Mouse (Mus musculus) liver, embryonic 15.5 days (tissue): ENCODE measurements around the gene Abhd17c. TPM values are rescaled to one million over a fixed set of nuclear protein-coding genes. Genes with fewer than 3 reads are reported as not detected.
"Not testable (repeated sequence)": the region's sequence is repeated elsewhere in the genome, so short reads cannot be mapped to it uniquely, and the experiment has no call there.

ENCODE experiments used
- ATAC-seq: fragments of 200-750 bp; cut with Nextera tagmentation; 2 replicates; pipeline ENCODE4 v1.8.0; 2017; ENCODE audit warnings: moderate number of reproducible peaks, mild to moderate bottlenecking, moderate library complexity; ENCODE audit not compliant: insufficient read depth
- H3K27ac ChIP-seq: fragments of 300-500 bp; sonication (generic); replicated peaks from 2 replicates; pipeline ENCODE4 v1.5.1; 2015; ENCODE audit warnings: mild to moderate bottlenecking, inconsistent platforms
- H3K27me3 ChIP-seq: fragments of 300-500 bp; sonication (generic); 2 replicates; pipeline ENCODE4 v1.6.1; 2015; ENCODE audit warnings: mild to moderate bottlenecking, inconsistent platforms
- H3K36me3 ChIP-seq: fragments of 300-500 bp; sonication (generic); replicated peaks from 2 replicates; pipeline ENCODE4 v1.6.1; 2015; ENCODE audit warnings: moderate library complexity, mild to moderate bottlenecking, inconsistent platforms
- H3K4me1 ChIP-seq: fragments of 300-500 bp; sonication (generic); replicated peaks from 2 replicates; pipeline ENCODE4 v1.6.1; 2015; ENCODE audit warnings: inconsistent platforms
- H3K4me2 ChIP-seq: fragments of 300-500 bp; sonication (generic); 2 replicates; pipeline ENCODE4 v1.6.1; 2015; ENCODE audit warnings: moderate library complexity, mild to moderate bottlenecking, inconsistent platforms
- H3K4me3 ChIP-seq: fragments of 300-500 bp; sonication (generic); replicated peaks from 2 replicates; pipeline ENCODE4 v1.5.1; 2015; ENCODE audit warnings: mild to moderate bottlenecking, inconsistent platforms
- H3K9ac ChIP-seq: fragments of 300-500 bp; sonication (generic); 2 replicates; pipeline ENCODE4 v1.6.1; 2015; ENCODE audit warnings: moderate library complexity, mild to moderate bottlenecking, inconsistent platforms
- H3K9me3 ChIP-seq: fragments of 300-500 bp; sonication (generic); replicated peaks from 2 replicates; pipeline ENCODE4 v1.6.1; 2016; ENCODE audit warnings: inconsistent platforms
- WGBS: fragments of 180-500 bp; shearing (Covaris S2); methylation state at CpG from one replicate; pipeline ENCODE4 v1.1.7; 2015; ENCODE audit warnings: mixed read lengths; ENCODE audit not compliant: insufficient replicate concordance; 5-methylcytosine and 5-hydroxymethylcytosine counted together
- polyA plus RNA-seq: library from polyadenylated mRNA; unstranded; fragments of >200 nt; fragmentation: Nextera tagmentation; extraction: Ambion mirVana; gene quantifications from 2 replicates; pipeline ENCODE4 v1.2.1, GENCODE M21; 2015

Abhd17c gene
- polyA plus RNA-seq, 1 experiment from 2014 or later, result 22.3 TPM

- 71% methylated on average over 4 of the region's 4 CpGs for WGBS
- Histone ChIP-seq H3K36me3 (no peaks in the 10 kb centered on the region), H3K9ac (no peak overlapping the region), H3K27ac (no peak overlapping the region), H3K4me3 (no peak overlapping the region), H3K4me1 (peaks cover 62% of the 10 kb centered on the region), H3K27me3 (no peaks in the 10 kb centered on the region), H3K4me2 (no peak overlapping the region), H3K9me3 (no peaks in the 10 kb centered on the region)
- ATAC-seq, result no peak
Observed at GRCm38 (mm10) chr7:84138731-84139130, 13.0 kb downstream of the Abhd17c start.

- no peak overlapping the region for H3K9ac ChIP-seq
- no peaks in the 10 kb centered on the region for H3K27me3 ChIP-seq
- H3K4me3 ChIP-seq, result no peak overlapping the region
- no peaks in the 10 kb centered on the region for H3K9me3 ChIP-seq
- WGBS, result 61% methylated on average over 3 of the region's 3 CpGs
- H3K4me2 ChIP-seq, result no peak overlapping the region
- no peak for ATAC-seq
- H3K27ac ChIP-seq, result no peak overlapping the region
- peaks cover 58% of the 10 kb centered on the region for H3K4me1 ChIP-seq
- no peaks in the 10 kb centered on the region for H3K36me3 ChIP-seq
Observed at GRCm38 (mm10) chr7:84137779-84138178, 13.9 kb downstream of the Abhd17c start.

- peak; percentile 26; the same call in 1 of the 2 replicates for ATAC-seq
- H3K27me3 ChIP-seq, result no peaks in the 10 kb centered on the region
- H3K4me2 ChIP-seq, result peak overlapping the region; percentile 48
- no peaks in the 10 kb centered on the region for H3K9me3 ChIP-seq
- H3K27ac ChIP-seq, result peak overlapping the region; percentile 48; the same call in 1 of the 2 replicates
- no peak overlapping the region for H3K9ac ChIP-seq
- H3K4me1 ChIP-seq, result peaks cover 52% of the 10 kb centered on the region
- WGBS, result 54% methylated on average over 4 of the region's 4 CpGs
- H3K36me3 ChIP-seq, result no peaks in the 10 kb centered on the region
- H3K4me3 ChIP-seq, result no peak overlapping the region
Observed at GRCm38 (mm10) chr7:84135799-84136700, 15.6 kb downstream of the Abhd17c start.

- Histone ChIP-seq H3K4me2 (no peak overlapping the region), H3K27ac (no peak overlapping the region), H3K36me3 (no peaks in the 10 kb centered on the region), H3K27me3 (no peaks in the 10 kb centered on the region), H3K9ac (no peak overlapping the region), H3K9me3 (no peaks in the 10 kb centered on the region), H3K4me1 (peaks cover 47% of the 10 kb centered on the region), H3K4me3 (no peak overlapping the region)
- no peak for ATAC-seq
- WGBS, result 62% methylated on average over 1 of the region's 1 CpGs
Observed at GRCm38 (mm10) chr7:84132704-84133103, 19.0 kb downstream of the Abhd17c start.

GRCm38 (mm10) chr7:84131736-84132135, 20.0 kb downstream of the Abhd17c start:
- ATAC-seq, result no peak
- Histone ChIP-seq H3K27ac (no peak overlapping the region; the same call in 1 of the 2 replicates), H3K4me3 (no peak overlapping the region), H3K36me3 (no peaks in the 10 kb centered on the region), H3K4me1 (peaks cover 40% of the 10 kb centered on the region), H3K27me3 (no peaks in the 10 kb centered on the region), H3K9ac (no peak overlapping the region), H3K4me2 (no peak overlapping the region), H3K9me3 (no peaks in the 10 kb centered on the region)
- WGBS, result 69% methylated on average over 4 of the region's 4 CpGs

GRCm38 (mm10) chr7:84128661-84129060, 23.0 kb downstream of the Abhd17c start:
- no peak overlapping the region for H3K4me3 ChIP-seq
- H3K9ac ChIP-seq, result no peak overlapping the region
- 72% methylated on average over 8 of the region's 8 CpGs for WGBS
- no peaks in the 10 kb centered on the region for H3K27me3 ChIP-seq
- no peaks in the 10 kb centered on the region for H3K36me3 ChIP-seq
- no peak overlapping the region for H3K4me2 ChIP-seq
- H3K9me3 ChIP-seq, result no peaks in the 10 kb centered on the region
- ATAC-seq, result no peak
- H3K4me1 ChIP-seq, result peaks cover 27% of the 10 kb centered on the region
- no peak overlapping the region for H3K27ac ChIP-seq

- no peak overlapping the region for H3K4me3 ChIP-seq
- H3K9ac ChIP-seq, result no peak overlapping the region
- peaks cover 30% of the 10 kb centered on the region for H3K4me1 ChIP-seq
- no peaks in the 10 kb centered on the region for H3K36me3 ChIP-seq
- ATAC-seq, result no peak
- H3K27ac ChIP-seq, result no peak overlapping the region
- 68% methylated on average over 1 of the region's 1 CpGs for WGBS
- H3K9me3 ChIP-seq, result no peaks in the 10 kb centered on the region
- H3K27me3 ChIP-seq, result no peaks in the 10 kb centered on the region
- no peak overlapping the region for H3K4me2 ChIP-seq
Observed at GRCm38 (mm10) chr7:84125730-84126129, 26.0 kb downstream of the Abhd17c start.

- H3K9ac ChIP-seq, H3K4me3 ChIP-seq, H3K4me2 ChIP-seq, ATAC-seq, H3K36me3 ChIP-seq, H3K27me3 ChIP-seq, H3K27ac ChIP-seq, H3K9me3 ChIP-seq: not testable (repeated sequence)
- H3K4me1 ChIP-seq, result peaks cover 35% of the 10 kb centered on the region
- 70% methylated on average over 3 of the region's 4 CpGs for WGBS
Observed at GRCm38 (mm10) chr7:84123651-84124050, 28.0 kb downstream of the Abhd17c start.

GRCm38 (mm10) chr7:84121778-84122177, 29.9 kb downstream of the Abhd17c start:
- WGBS, result 46% methylated on average over 3 of the region's 3 CpGs
- no peak for ATAC-seq

GRCm38 (mm10) chr7:84120142-84120760, 31.4 kb downstream of the Abhd17c start:
- Histone ChIP-seq H3K36me3 (no peaks in the 10 kb centered on the region), H3K27me3 (no peaks in the 10 kb centered on the region), H3K4me1 (peaks cover 41% of the 10 kb centered on the region), H3K4me2 (no peak overlapping the region), H3K9me3 (no peaks in the 10 kb centered on the region), H3K4me3 (no peak overlapping the region), H3K9ac (no peak overlapping the region), H3K27ac (0 out of 2 replicates have a peak overlapping the region, but pooled peaks have one; percentile 14)
- WGBS, result 51% methylated on average over 5 of the region's 5 CpGs
- ATAC-seq, result no peak

More at GRCm38 (mm10) chr7:84121778-84122177, 29.9 kb downstream of the Abhd17c start:
- Histone ChIP-seq H3K36me3 (no peaks in the 10 kb centered on the region), H3K4me1 (peaks cover 41% of the 10 kb centered on the region), H3K9me3 (no peaks in the 10 kb centered on the region), H3K27ac (no peak overlapping the region), H3K4me3 (no peak overlapping the region), H3K9ac (no peak overlapping the region), H3K4me2 (no peak overlapping the region), H3K27me3 (no peaks in the 10 kb centered on the region)
